Mouse (Mus musculus): ENCODE data around the gene Tex26.

DNA sequence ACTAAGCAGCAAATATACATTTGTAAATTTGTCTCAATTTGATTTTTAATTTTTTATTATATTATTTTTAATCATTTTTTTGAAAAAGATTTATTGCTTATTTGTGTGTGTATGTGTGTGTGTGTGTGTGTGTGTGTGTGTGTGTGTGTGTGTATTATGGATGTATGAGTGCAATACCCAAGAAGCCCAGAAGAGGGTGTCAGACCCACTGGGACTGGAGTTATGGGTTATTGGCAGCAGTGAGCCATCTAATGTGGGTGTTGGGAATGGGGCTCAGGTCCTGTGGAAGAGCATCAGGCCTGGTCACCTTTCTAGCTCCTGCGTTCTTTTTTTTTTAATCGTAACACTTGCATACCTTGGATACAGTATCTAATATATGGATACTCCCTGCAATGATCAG is 66.6 kb downstream of the Tex26 start:
- TF ChIP-seq CTCF (IDR thresholded peaks at IDR 0.05; ENCODE audit: insufficient read depth, low read depth, low read length) (no peak), POLR2A (IDR thresholded peaks at IDR 0.05; ENCODE audit: insufficient read depth, low read depth, low read length) (no peak)
